Mouse (Mus musculus) myocyte (in vitro differentiated cells): ENCODE measurements around the gene Aamp. TPM values are rescaled to one million over a fixed set of nuclear protein-coding genes. Genes with fewer than 3 reads are reported as not detected.
A peak's percentile ranks its signal among the peaks of the same experiment; 100 is the strongest.

Source experiments
- H3K27me3 ChIP-seq: one replicate; pipeline ENCODE4 v1.6.1; 2011; ENCODE audit not compliant: control insufficient read depth, insufficient read depth, insufficient read length
- H3K36me3 ChIP-seq: one replicate; pipeline ENCODE4 v1.6.1; 2011; ENCODE audit not compliant: control insufficient read depth, insufficient read depth
- H3K4me2 ChIP-seq: one replicate; pipeline ENCODE4 v1.6.1; 2011; ENCODE audit warnings: low read depth, control low read depth
- H3K4me3 ChIP-seq: one replicate; pipeline ENCODE4 v1.5.1; 2011; ENCODE audit warnings: mild to moderate bottlenecking, control low read depth, moderate library complexity
- H3K79me2 ChIP-seq: one replicate; pipeline ENCODE4 v1.6.1; 2011; ENCODE audit not compliant: control insufficient read depth, insufficient read depth
- H3ac ChIP-seq: one replicate; pipeline ENCODE4 v1.6.1; 2011; ENCODE audit not compliant: control insufficient read depth, insufficient read length
- CEBPB ChIP-seq: IDR thresholded peaks from 2 replicates; pipeline ENCODE4 v1.6.1; 2011; ENCODE audit warnings: mild to moderate bottlenecking, moderate library complexity; ENCODE audit not compliant: poor library complexity, insufficient read depth, severe bottlenecking
- E2F4 ChIP-seq: IDR thresholded peaks from one replicate; pipeline ENCODE4 v1.6.1; 2011; ENCODE audit warnings: mild to moderate bottlenecking, control low read depth, moderate library complexity; ENCODE audit not compliant: insufficient read depth
- MAX ChIP-seq: IDR thresholded peaks from one replicate; pipeline ENCODE4 v1.6.1; 2011; ENCODE audit warnings: low read depth, mild to moderate bottlenecking, control low read depth
- MYOD1 ChIP-seq, 3 experiments: IDR thresholded peaks; one replicate each; pipeline ENCODE4 v1.6.1; 2011; ENCODE audit warnings: control low read depth in 2 of 3, low read depth in 2 of 3, mild to moderate bottlenecking in 2 of 3, moderate library complexity in 1 of 3; ENCODE audit not compliant: insufficient read length in 2 of 3, control insufficient read depth in 1 of 3
- MYOG ChIP-seq, 3 experiments: IDR thresholded peaks; one replicate each; pipeline ENCODE4 v1.6.1; 2011; ENCODE audit warnings: control low read depth in 2 of 3, low read depth in 2 of 3, mild to moderate bottlenecking in 2 of 3; ENCODE audit not compliant: insufficient read length in 2 of 3, control insufficient read depth in 1 of 3, insufficient read depth in 1 of 3
- POLR2A ChIP-seq: IDR thresholded peaks from one replicate; pipeline ENCODE4 v1.6.1; 2011; ENCODE audit warnings: low read depth, mild to moderate bottlenecking, control low read depth, moderate library complexity; ENCODE audit not compliant: insufficient read length
- POLR2AphosphoS2 ChIP-seq: IDR thresholded peaks from one replicate; pipeline ENCODE4 v1.6.1; 2011; ENCODE audit warnings: low read depth, control low read depth; ENCODE audit not compliant: insufficient read length
- REST ChIP-seq: IDR thresholded peaks from one replicate; pipeline ENCODE4 v1.6.1; 2011; ENCODE audit warnings: mild to moderate bottlenecking, control low read depth, moderate library complexity; ENCODE audit not compliant: insufficient read depth, insufficient read length
- SRF ChIP-seq: IDR thresholded peaks from one replicate; pipeline ENCODE4 v1.6.1; 2011; ENCODE audit warnings: low read depth; ENCODE audit not compliant: control insufficient read depth, insufficient read length
- TCF12 ChIP-seq: IDR thresholded peaks from one replicate; pipeline ENCODE4 v1.6.1; 2011; ENCODE audit warnings: mild to moderate bottlenecking, control low read depth; ENCODE audit not compliant: poor library complexity, insufficient read depth, severe bottlenecking
- TCF3 ChIP-seq: IDR thresholded peaks from one replicate; pipeline ENCODE4 v1.6.1; 2011; ENCODE audit warnings: low read depth, control low read depth; ENCODE audit not compliant: insufficient read length
- USF1 ChIP-seq: IDR thresholded peaks from one replicate; pipeline ENCODE4 v1.6.1; 2011; ENCODE audit warnings: low read depth, mild to moderate bottlenecking, control low read depth, moderate library complexity
- polyA plus RNA-seq: library from polyadenylated mRNA; unstranded; fragments of >200 nt; fragmentation: generic; extraction: Trizol; gene quantifications from one replicate; pipeline ENCODE4 v1.2.1, GENCODE M21; 2012; ENCODE audit warnings: missing spikeins

Aamp gene
- polyA plus RNA-seq, 1 experiment: 199 TPM

GRCm38 (mm10) chr1:74249331-74249980, 35.1 kb downstream of the Aamp start:
- Histone ChIP-seq H3K79me2 (peaks cover 57% of the 10 kb centered on the region), H3K4me3 (no peak overlapping the region), H3ac (no peak overlapping the region), H3K4me2 (peak overlapping the region; percentile 90), H3K36me3 (peaks cover 36% of the 10 kb centered on the region), H3K27me3 (no peaks in the 10 kb centered on the region)
- TF ChIP-seq MYOD1 (IDR thresholded peaks at IDR 0.05; ENCODE audit: control insufficient read depth in 1 of 3, insufficient read length in 2 of 3, low read depth in 2 of 3): peak in 2 of 3 experiments; percentile 62 to 84
- no peak for TF ChIP-seq TCF3
- TF ChIP-seq CEBPB: no peak
- TF ChIP-seq MYOG (IDR thresholded peaks at IDR 0.05; ENCODE audit: control insufficient read depth in 1 of 3, insufficient read depth in 1 of 3, insufficient read length in 2 of 3, low read depth in 2 of 3): peak in 2 of 3 experiments; percentile 25 to 69
- TF ChIP-seq MAX: no peak
- no peak for TF ChIP-seq POLR2A
- TF ChIP-seq USF1: no peak
- no peak for TF ChIP-seq E2F4
- TF ChIP-seq SRF: no peak
- TF ChIP-seq TCF12: no peak
- TF ChIP-seq REST: no peak

- Histone ChIP-seq H3K27me3 (no peaks in the 10 kb centered on the region), H3K79me2 (peaks cover 64% of the 10 kb centered on the region), H3K36me3 (peaks cover 30% of the 10 kb centered on the region), H3K4me3 (no peak overlapping the region), H3K4me2 (peak overlapping the region; percentile 90), H3ac (no peak overlapping the region)
- TF ChIP-seq POLR2AphosphoS2 (no peak), POLR2A (peak; percentile 32), CEBPB (no peak), MYOG (IDR thresholded peaks at IDR 0.05; ENCODE audit: control insufficient read depth in 1 of 3, insufficient read depth in 1 of 3, insufficient read length in 2 of 3, low read depth in 2 of 3) (peak in 2 of 3 experiments; percentile 9 to 26), SRF (peak; percentile 98), MYOD1 (IDR thresholded peaks at IDR 0.05; ENCODE audit: control insufficient read depth in 1 of 3, insufficient read length in 2 of 3, low read depth in 2 of 3) (peak in 2 of 3 experiments; percentile 59 to 77)
Observed at GRCm38 (mm10) chr1:74248799-74249198, 35.7 kb downstream of the Aamp start.

- no peak overlapping the region for H3K4me2 ChIP-seq
- H3K4me3 ChIP-seq: no peak overlapping the region
- TF ChIP-seq CEBPB: no peak
- TF ChIP-seq USF1: no peak
- no peak for TF ChIP-seq TCF3
- no peak for TF ChIP-seq MAX
- TF ChIP-seq POLR2AphosphoS2: no peak
- no peak for TF ChIP-seq MYOD1 (IDR thresholded peaks at IDR 0.05; ENCODE audit: control insufficient read depth in 1 of 3, insufficient read length in 2 of 3, low read depth in 2 of 3)
- no peak for TF ChIP-seq E2F4
- TF ChIP-seq REST: no peak
- TF ChIP-seq POLR2A: no peak
- no peak for TF ChIP-seq SRF
- no peak for TF ChIP-seq MYOG (IDR thresholded peaks at IDR 0.05; ENCODE audit: control insufficient read depth in 1 of 3, insufficient read depth in 1 of 3, insufficient read length in 2 of 3, low read depth in 2 of 3)
- TF ChIP-seq TCF12: no peak
- no peaks in the 10 kb centered on the region for H3K27me3 ChIP-seq
- H3ac ChIP-seq: no peak overlapping the region
- H3K79me2 ChIP-seq: peaks cover 76% of the 10 kb centered on the region
- H3K36me3 ChIP-seq: no peaks in the 10 kb centered on the region
Observed at GRCm38 (mm10) chr1:74245525-74245924, 39.0 kb downstream of the Aamp start.

- Histone ChIP-seq H3K79me2 (peaks cover 93% of the 10 kb centered on the region), H3K36me3 (no peaks in the 10 kb centered on the region), H3K4me3 (no peak overlapping the region), H3K4me2 (peak overlapping the region; percentile 92), H3ac (no peak overlapping the region), H3K27me3 (no peaks in the 10 kb centered on the region)
- no peak for TF ChIP-seq POLR2A
- TF ChIP-seq CEBPB: no peak
- TF ChIP-seq REST: no peak
- no peak for TF ChIP-seq SRF
- no peak for TF ChIP-seq MAX
- no peak for TF ChIP-seq MYOG (IDR thresholded peaks at IDR 0.05; ENCODE audit: control insufficient read depth in 1 of 3, insufficient read depth in 1 of 3, insufficient read length in 2 of 3, low read depth in 2 of 3)
- no peak for TF ChIP-seq MYOD1 (IDR thresholded peaks at IDR 0.05; ENCODE audit: control insufficient read depth in 1 of 3, insufficient read length in 2 of 3, low read depth in 2 of 3)
Observed at GRCm38 (mm10) chr1:74240832-74241231, 43.7 kb downstream of the Aamp start.
